Mouse (Mus musculus) G1E (cell line): Measurements from ENCODE around the gene Scube2. TPM values are rescaled to one million over a fixed set of nuclear protein-coding genes. Genes with fewer than 3 reads are reported as not detected.

Source experiments
- ATAC-seq: 2 replicates; pipeline ENCODE4 v1.8.0; 2016; ENCODE audit warnings: mild to moderate bottlenecking; ENCODE audit not compliant: insufficient number of reproducible peaks, poor library complexity, low FRiP score, severe bottlenecking; ENCODE audit errors: extremely low read depth
- DNase-seq: peaks from one replicate; pipeline ENCODE4 v3.0.0; 2012; ENCODE audit warnings: low spot score
- H3K27me3 ChIP-seq: 2 replicates; pipeline ENCODE4 v1.6.1; 2012; ENCODE audit warnings: mild to moderate bottlenecking, low read length, inconsistent platforms; ENCODE audit not compliant: insufficient read depth
- H3K36me3 ChIP-seq: replicated peaks from 2 replicates; pipeline ENCODE3; 2012; ENCODE audit warnings: mild to moderate bottlenecking, inconsistent platforms
- H3K4me1 ChIP-seq: 2 replicates; pipeline ENCODE4 v1.6.1; 2012; ENCODE audit warnings: low read depth, low read length, inconsistent platforms, mixed read lengths; ENCODE audit not compliant: insufficient read depth
- H3K4me3 ChIP-seq: 2 replicates; pipeline ENCODE4 v1.5.1; 2012; ENCODE audit warnings: low read depth, mild to moderate bottlenecking, inconsistent platforms, low read length, moderate library complexity, mixed read lengths
- H3K9me3 ChIP-seq: replicated peaks from 2 replicates; pipeline ENCODE4 v1.6.1; 2012; ENCODE audit warnings: inconsistent platforms
- CTCF ChIP-seq: IDR thresholded peaks from 2 replicates; pipeline ENCODE4 v1.5.1; 2012; ENCODE audit warnings: low read depth, low read length, inconsistent platforms, mixed read lengths
- GATA1 ChIP-seq: IDR thresholded peaks from 2 replicates; pipeline ENCODE4 v1.6.1; 2012; ENCODE audit warnings: borderline replicate concordance, low read length, inconsistent platforms, mixed read lengths
- GATA2 ChIP-seq: IDR thresholded peaks from 2 replicates; pipeline ENCODE4 v1.6.1; 2012; ENCODE audit warnings: low read depth, low read length, inconsistent platforms, borderline replicate concordance
- POLR2AphosphoS5 ChIP-seq: IDR thresholded peaks from 2 replicates; pipeline ENCODE4 v1.6.1; 2012; ENCODE audit warnings: low read depth, low read length, inconsistent platforms; ENCODE audit not compliant: insufficient replicate concordance
- TAL1 ChIP-seq: conservative IDR thresholded peaks from 2 replicates; pipeline ENCODE4 v1.6.1; 2012; ENCODE audit warnings: low read depth, low read length, inconsistent platforms, mixed read lengths
- polyA plus RNA-seq: library from polyadenylated mRNA; stranded (reverse); fragments of >175 nt; gene quantifications from 2 replicates; pipeline ENCODE4 v1.2.3, GENCODE M21; 2012
- total RNA-seq, 2 experiments: library from RNA; stranded (forward) in 1 of 2; stranded (reverse) in 1 of 2; fragments of 200-1000 nt in 1 of 2; fragments of >200 nt in 1 of 2; fragmentation: Nextera tagmentation in 1 of 2; gene quantifications; 2 replicates each; pipeline ENCODE4 v1.2.3; 2014 to 2017

The Scube2 gene
- total and polyA plus RNA-seq, 3 experiments, result 0.20 to 11.1 (median 3.1) TPM

GRCm38 (mm10) chr7:109800626-109801025 lies 64.9 kb downstream of the Scube2 start:
- ATAC-seq (no peak), DNase-seq (no peak)
- Histone ChIP-seq H3K27me3 (no peaks in the 10 kb centered on the region), H3K36me3 (peaks cover 45% of the 10 kb centered on the region), H3K9me3 (no peaks in the 10 kb centered on the region), H3K4me1 (peaks cover 8% of the 10 kb centered on the region), H3K4me3 (no peak overlapping the region)
- TF ChIP-seq POLR2AphosphoS5 (no peak), TAL1 (no peak), CTCF (no peak), GATA2 (no peak), GATA1 (no peak)

GRCm38 (mm10) chr7:109799168-109799567 lies 66.3 kb downstream of the Scube2 start:
- ATAC-seq, result no peak
- H3K27me3 ChIP-seq, result no peaks in the 10 kb centered on the region
- no peak for DNase-seq

GRCm38 (mm10) chr7:109795564-109795963 lies 69.9 kb downstream of the Scube2 start:
- Histone ChIP-seq H3K4me3 (no peak overlapping the region), H3K27me3 (no peaks in the 10 kb centered on the region), H3K9me3 (no peaks in the 10 kb centered on the region), H3K36me3 (peaks cover 19% of the 10 kb centered on the region), H3K4me1 (peaks cover 39% of the 10 kb centered on the region)
- no peak for ATAC-seq
- no peak for DNase-seq
- TF ChIP-seq GATA1 (no peak), POLR2AphosphoS5 (no peak), GATA2 (no peak), TAL1 (no peak)

More at GRCm38 (mm10) chr7:109799168-109799567, 66.3 kb downstream of the Scube2 start:
- H3K4me3 ChIP-seq, result no peak overlapping the region
- peaks cover 40% of the 10 kb centered on the region for H3K36me3 ChIP-seq
- H3K9me3 ChIP-seq, result no peaks in the 10 kb centered on the region
- TF ChIP-seq POLR2AphosphoS5, result no peak
- no peak for TF ChIP-seq GATA1
- TF ChIP-seq TAL1, result no peak
- TF ChIP-seq CTCF, result no peak
- H3K4me1 ChIP-seq, result peaks cover 22% of the 10 kb centered on the region

- TF ChIP-seq GATA2 (no peak), TAL1 (no peak), GATA1 (no peak), POLR2AphosphoS5 (no peak), CTCF (no peak)
Observed at GRCm38 (mm10) chr7:109794556-109794955, 70.9 kb downstream of the Scube2 start.

GRCm38 (mm10) chr7:109792759-109793158 lies 72.7 kb downstream of the Scube2 start:
- Histone ChIP-seq H3K4me1 (peaks cover 54% of the 10 kb centered on the region), H3K36me3 (no peaks in the 10 kb centered on the region), H3K4me3 (no peak overlapping the region), H3K9me3 (no peaks in the 10 kb centered on the region), H3K27me3 (no peaks in the 10 kb centered on the region; the same call in 1 of the 2 replicates)
- ATAC-seq (peak; percentile 35; the same call in 1 of the 2 replicates), DNase-seq (peak; percentile 46)
- TF ChIP-seq GATA2 (no peak), POLR2AphosphoS5 (no peak), TAL1 (no peak), GATA1 (no peak), CTCF (peak; percentile 62)

More at GRCm38 (mm10) chr7:109794556-109794955, 70.9 kb downstream of the Scube2 start:
- ATAC-seq (no peak), DNase-seq (no peak)
- no peak overlapping the region for H3K4me3 ChIP-seq
- H3K9me3 ChIP-seq, result no peaks in the 10 kb centered on the region
- H3K4me1 ChIP-seq, result peaks cover 44% of the 10 kb centered on the region
- H3K36me3 ChIP-seq, result peaks cover 12% of the 10 kb centered on the region
- no peaks in the 10 kb centered on the region for H3K27me3 ChIP-seq

- Histone ChIP-seq H3K4me3 (no peak overlapping the region), H3K27me3 (no peaks in the 10 kb centered on the region; the same call in 1 of the 2 replicates), H3K36me3 (no peaks in the 10 kb centered on the region), H3K9me3 (no peaks in the 10 kb centered on the region), H3K4me1 (peaks cover 57% of the 10 kb centered on the region)
- ATAC-seq (no peak), DNase-seq (no peak)
- TF ChIP-seq CTCF, result no peak
- no peak for TF ChIP-seq GATA1
- no peak for TF ChIP-seq GATA2
- no peak for TF ChIP-seq POLR2AphosphoS5
- no peak for TF ChIP-seq TAL1
Observed at GRCm38 (mm10) chr7:109790818-109791217, 74.7 kb downstream of the Scube2 start.
